Mouse (Mus musculus) MEL (cell line): ENCODE measurements around the gene Synpo2l. TPM values are rescaled to one million over a fixed set of nuclear protein-coding genes. Genes with fewer than 3 reads are reported as not detected.

Experiments
- DNase-seq: peaks from one replicate; pipeline ENCODE4 v3.0.0; 2011; ENCODE audit warnings: low read depth, low spot score
- H3K27ac ChIP-seq: 2 replicates; pipeline ENCODE4 v1.5.1; 2012; ENCODE audit warnings: low read depth, mild to moderate bottlenecking, control low read depth, low read length, moderate library complexity; ENCODE audit not compliant: control insufficient read depth
- H3K27me3 ChIP-seq, 2 experiments: fragments of 150-350 bp in 1 of 2; sonication (generic) in 1 of 2; 2 replicates each; pipeline ENCODE4 v1.6.1; 2012; ENCODE audit warnings: low read length in 2 of 2, mild to moderate bottlenecking in 2 of 2, improper control_type of control experiment in 1 of 2, moderate library complexity in 1 of 2; ENCODE audit not compliant: insufficient read depth in 2 of 2, control insufficient read depth in 1 of 2
- H3K36me3 ChIP-seq, 2 experiments: 2 replicates each; pipeline ENCODE4 v1.6.1; 2012 to 2014; ENCODE audit warnings: low read length in 2 of 2, improper control_type of control experiment in 1 of 2, inconsistent platforms in 1 of 2, mild to moderate bottlenecking in 1 of 2; ENCODE audit not compliant: insufficient read depth in 2 of 2, control insufficient read depth in 1 of 2
- H3K4me1 ChIP-seq, 2 experiments: fragments of 150-350 bp in 1 of 2; sonication (generic) in 1 of 2; 2 replicates each; pipeline ENCODE4 v1.6.1; 2012; ENCODE audit warnings: low read length in 2 of 2, improper control_type of control experiment in 1 of 2, mild to moderate bottlenecking in 1 of 2; ENCODE audit not compliant: insufficient read depth in 2 of 2, control insufficient read depth in 1 of 2
- H3K4me3 ChIP-seq, 2 experiments: fragments of 150-350 bp in 1 of 2; sonication (generic) in 1 of 2; 2 replicates each; pipeline ENCODE4 v1.5.1; 2012; ENCODE audit warnings: low read depth in 2 of 2, low read length in 2 of 2, mild to moderate bottlenecking in 2 of 2, moderate library complexity in 2 of 2, control low read depth in 1 of 2, improper control_type of control experiment in 1 of 2; ENCODE audit not compliant: control insufficient read depth in 1 of 2, insufficient read depth in 1 of 2
- H3K79me2 ChIP-seq: 2 replicates; pipeline ENCODE4 v1.6.1; 2012; ENCODE audit warnings: mild to moderate bottlenecking, low read length, moderate library complexity; ENCODE audit not compliant: control insufficient read depth, poor library complexity, insufficient read depth
- H3K9ac ChIP-seq: 2 replicates; pipeline ENCODE4 v1.6.1; 2012; ENCODE audit warnings: low read depth, mild to moderate bottlenecking, control low read depth, low read length, moderate library complexity; ENCODE audit not compliant: control insufficient read depth, poor library complexity, severe bottlenecking
- H3K9me3 ChIP-seq: fragments of 150-350 bp; sonication (generic); replicated peaks from 2 replicates; pipeline ENCODE4 v1.6.1; 2012; ENCODE audit warnings: mild to moderate bottlenecking, low read length, improper control_type of control experiment, moderate library complexity; ENCODE audit not compliant: insufficient read depth
- CHD1 ChIP-seq: IDR thresholded peaks from 2 replicates; pipeline ENCODE4 v1.6.1; 2012; ENCODE audit warnings: low read depth, mild to moderate bottlenecking, inconsistent platforms, low read length, improper control_type of control experiment
- E2F4 ChIP-seq: IDR thresholded peaks from 2 replicates; pipeline ENCODE4 v1.6.1; 2011; ENCODE audit warnings: low read depth, low read length, improper control_type of control experiment, borderline replicate concordance
- EP300 ChIP-seq, 2 experiments: IDR thresholded peaks; 2 replicates each; pipeline ENCODE4 v1.6.1; 2011; ENCODE audit warnings: improper control_type of control experiment in 2 of 2, low read length in 2 of 2, low read depth in 1 of 2, mild to moderate bottlenecking in 1 of 2
- GABPA ChIP-seq: IDR thresholded peaks from 2 replicates; pipeline ENCODE4 v1.6.1; 2012; ENCODE audit warnings: low read depth, mild to moderate bottlenecking, inconsistent platforms, low read length, improper control_type of control experiment, moderate library complexity
- MYC ChIP-seq: IDR thresholded peaks from 2 replicates; pipeline ENCODE4 v1.6.1; 2011; ENCODE audit warnings: low read depth, mild to moderate bottlenecking, low read length, improper control_type of control experiment, moderate library complexity
- NRF1 ChIP-seq: IDR thresholded peaks from 2 replicates; pipeline ENCODE4 v1.6.1; 2014; ENCODE audit warnings: low read depth, mild to moderate bottlenecking, inconsistent platforms, low read length, improper control_type of control experiment, moderate library complexity; ENCODE audit not compliant: poor library complexity, insufficient read depth, severe bottlenecking
- SMC3 ChIP-seq: IDR thresholded peaks from 2 replicates; pipeline ENCODE4 v1.6.1; 2011; ENCODE audit warnings: low read depth, low read length, improper control_type of control experiment
- UBTF ChIP-seq: IDR thresholded peaks from 2 replicates; pipeline ENCODE4 v1.6.1; 2012; ENCODE audit warnings: low read depth, mild to moderate bottlenecking, inconsistent platforms, low read length, improper control_type of control experiment, moderate library complexity, borderline replicate concordance; ENCODE audit not compliant: insufficient read depth
- USF1 ChIP-seq: IDR thresholded peaks from 2 replicates; pipeline ENCODE4 v1.6.1; 2014; ENCODE audit warnings: low read depth, mild to moderate bottlenecking, inconsistent platforms, low read length, improper control_type of control experiment, moderate library complexity
- USF2 ChIP-seq, 2 experiments: IDR thresholded peaks; 2 replicates each; pipeline ENCODE4 v1.6.1; 2011 to 2012; ENCODE audit warnings: improper control_type of control experiment in 2 of 2, low read length in 2 of 2, borderline replicate concordance in 1 of 2, inconsistent platforms in 1 of 2, low read depth in 1 of 2, mild to moderate bottlenecking in 1 of 2; ENCODE audit not compliant: insufficient read depth in 1 of 2
- ZC3H11A ChIP-seq: IDR thresholded peaks from 2 replicates; pipeline ENCODE4 v1.6.1; 2012; ENCODE audit warnings: low read depth, mild to moderate bottlenecking, inconsistent platforms, low read length, improper control_type of control experiment
- polyA plus RNA-seq, 2 experiments: library from polyadenylated mRNA; stranded (reverse) in 1 of 2; unstranded in 1 of 2; fragments of >175 nt in 1 of 2; fragments of >200 nt in 1 of 2; gene quantifications; 2 replicates each; pipeline versions ENCODE4 v1.2.1 to v1.2.4; 2012; ENCODE audit warnings: low replicate concordance in 2 of 2, low read depth in 1 of 2; ENCODE audit not compliant: insufficient read length in 2 of 2, insufficient read depth in 1 of 2, missing spikeins in 1 of 2
- total RNA-seq: library from RNA; depleted of rRNA; stranded (reverse); fragments of 300-350 nt; gene quantifications from 2 replicates; pipeline ENCODE4 v1.2.3, GENCODE M21; 2012

Synpo2l gene
- total and polyA plus RNA-seq, 3 experiments, result 0.04 to 0.06 TPM; not detected in 1

DNA sequence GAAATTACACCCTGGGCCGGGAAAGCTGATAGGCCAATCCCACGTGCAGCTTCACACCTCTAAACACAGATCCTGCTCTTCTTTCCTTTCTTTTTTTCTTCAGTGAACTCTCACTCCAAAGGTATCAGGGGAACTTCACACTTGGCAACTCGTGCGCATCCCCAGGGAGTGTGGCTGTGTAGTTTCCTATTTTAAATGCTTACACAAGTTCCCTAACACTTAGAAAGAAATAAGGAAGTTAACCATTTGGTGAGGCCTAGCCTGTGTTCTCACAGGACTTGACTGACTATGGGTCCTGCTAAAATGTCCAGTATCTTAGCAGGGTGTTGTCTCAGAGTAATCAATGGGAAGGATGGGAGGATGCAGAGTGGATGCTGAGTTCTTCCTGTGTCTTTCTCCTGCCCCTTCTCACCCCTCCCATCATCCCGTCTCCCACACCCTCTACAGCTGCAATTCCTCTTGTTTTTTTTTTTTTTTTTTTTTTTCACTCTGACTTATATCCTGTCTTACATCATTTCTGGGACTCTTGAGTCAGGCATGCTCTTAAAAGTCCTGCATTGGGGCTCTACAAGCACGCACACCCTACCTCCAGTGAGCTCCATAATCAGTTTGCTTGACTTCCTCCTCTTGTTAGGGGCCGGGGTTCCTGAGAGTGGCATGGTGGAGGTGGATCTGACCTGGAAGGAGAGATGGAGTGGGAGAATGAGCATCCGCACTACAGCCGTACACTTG, 13.3 kb downstream of the Synpo2l start:
- H3K27ac ChIP-seq, result no peak overlapping the region
- peak; percentile 49 for DNase-seq
- H3K9me3 ChIP-seq, result no peaks in the 10 kb centered on the region
- peaks cover 0 to 6% of the 10 kb centered on the region in 2 experiments; a peak in 2 of 4 replicates for H3K4me1 ChIP-seq
- no peak overlapping the region for H3K9ac ChIP-seq
- H3K36me3 ChIP-seq, result peaks cover 0 to 3% of the 10 kb centered on the region in 2 experiments; a peak in 1 of 4 replicates
- no peaks in the 10 kb centered on the region for H3K27me3 ChIP-seq
- H3K4me3 ChIP-seq, result no peak overlapping the region
- no peak for TF ChIP-seq MYC
- no peak for TF ChIP-seq EP300 (IDR thresholded peaks at IDR 0.05; ENCODE audit: low read depth in 1 of 2, low read length in 2 of 2)
- no peak for TF ChIP-seq CHD1
- TF ChIP-seq, all 39 proteins: peak for 0
- H3K79me2 ChIP-seq, result no peaks in the 10 kb centered on the region

DNA sequence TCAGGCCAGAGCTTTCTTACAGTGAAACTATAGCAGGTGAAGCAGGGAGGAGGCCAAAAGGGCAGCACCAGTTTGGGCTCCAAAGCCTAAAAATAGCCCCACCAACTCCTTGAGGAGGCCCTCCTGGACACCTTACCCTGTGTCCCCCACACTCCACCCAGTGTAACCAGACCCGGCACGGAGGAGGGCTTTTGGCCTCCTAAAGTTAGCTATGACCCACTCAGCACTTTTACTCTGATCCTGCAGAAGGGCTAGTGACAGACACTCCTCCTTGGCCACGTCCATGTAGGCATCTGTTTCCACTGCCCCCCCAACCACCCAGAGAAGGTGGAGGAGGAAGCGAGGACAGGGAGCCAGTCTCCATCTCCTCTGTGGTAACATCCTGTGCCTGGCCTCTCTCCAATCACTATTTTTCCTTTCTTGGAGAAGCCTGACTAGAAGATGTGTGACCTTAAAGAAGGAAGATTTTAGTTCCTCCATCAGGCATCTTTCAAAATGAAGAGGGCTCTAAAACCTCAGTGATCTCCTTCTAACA, 16.4 kb downstream of the Synpo2l start:
- Histone ChIP-seq H3K27me3 (no peaks in the 10 kb centered on the region), H3K79me2 (no peaks in the 10 kb centered on the region), H3K9ac (no peak overlapping the region)
- TF ChIP-seq USF1 (no peak), GABPA (no peak), E2F4 (no peak), EP300 (IDR thresholded peaks at IDR 0.05; ENCODE audit: low read depth in 1 of 2, low read length in 2 of 2) (no peak), NRF1 (no peak), SMC3 (no peak), UBTF (no peak)
- TF ChIP-seq, all 39 proteins: peak for 0
- Histone ChIP-seq H3K27ac (no peak overlapping the region), H3K36me3 (peaks cover 0 to 8% of the 10 kb centered on the region in 2 experiments; a peak in 2 of 4 replicates), H3K4me1 (peaks cover 2 to 11% of the 10 kb centered on the region in 2 experiments; a peak in 3 of 4 replicates), H3K9me3 (no peaks in the 10 kb centered on the region), H3K4me3 (no peak overlapping the region)
- DNase-seq, result no peak

DNA sequence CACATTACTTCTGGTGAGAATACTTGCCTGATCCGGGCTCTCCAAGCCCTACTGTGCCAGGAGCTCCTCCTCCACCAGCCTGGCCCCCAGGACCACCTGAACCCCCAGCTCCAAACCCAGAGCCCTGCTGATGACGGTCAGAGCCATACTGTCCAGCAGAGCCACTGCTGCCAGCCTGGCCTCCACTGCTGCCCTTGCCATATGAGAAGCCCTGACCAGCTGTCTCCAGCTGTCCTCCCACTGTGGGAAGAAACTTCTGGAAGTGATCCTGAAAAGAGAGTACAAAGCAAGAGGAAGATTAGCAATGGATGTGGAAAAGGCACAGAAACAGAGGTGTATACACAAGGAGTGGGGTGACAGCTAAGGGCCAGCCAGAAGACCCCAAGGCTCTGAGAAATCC, 17.2 kb downstream of the Synpo2l start:
- Histone ChIP-seq H3K9ac (no peak overlapping the region), H3K27me3 (no peaks in the 10 kb centered on the region), H3K4me3 (no peak overlapping the region), H3K79me2 (no peaks in the 10 kb centered on the region), H3K27ac (no peak overlapping the region), H3K4me1 (peaks cover 2 to 18% of the 10 kb centered on the region in 2 experiments; a peak in 3 of 4 replicates), H3K36me3 (peaks cover 0 to 12% of the 10 kb centered on the region in 2 experiments; a peak in 2 of 4 replicates), H3K9me3 (no peaks in the 10 kb centered on the region)
- no peak for DNase-seq
- TF ChIP-seq USF2 (IDR thresholded peaks at IDR 0.05; ENCODE audit: borderline replicate concordance in 1 of 2, insufficient read depth in 1 of 2, low read depth in 1 of 2, low read length in 2 of 2) (no peak), ZC3H11A (no peak)
